Mouse (Mus musculus) granulocyte monocyte progenitor cell, adult 5-6 weeks (primary cell): ENCODE results near the gene Runx2. TPM values are rescaled to one million over a fixed set of nuclear protein-coding genes. Genes with fewer than 3 reads are reported as not detected.
A peak's percentile ranks its signal among the peaks of the same experiment; 100 is the strongest.

Experiments used
- ATAC-seq: replicated peaks from 2 replicates; pipeline ENCODE4 v1.8.0; 2016; ENCODE audit warnings: mild to moderate bottlenecking, moderate TSS enrichment, inconsistent platforms; ENCODE audit not compliant: poor library complexity, severe bottlenecking
- total RNA-seq, 2 experiments: library from RNA; stranded (forward) in 1 of 2; stranded (reverse) in 1 of 2; fragments of 200-712, 200-1000 nt in 1 of 2; fragments of >200 nt in 1 of 2; fragmentation: Nextera tagmentation in 1 of 2; gene quantifications; 2 replicates each; pipeline ENCODE4 v1.2.3; 2014 to 2017

The Runx2 gene
- total RNA-seq, 2 experiments from 2014 or later: 12.3 to 49.8 TPM

DNA sequence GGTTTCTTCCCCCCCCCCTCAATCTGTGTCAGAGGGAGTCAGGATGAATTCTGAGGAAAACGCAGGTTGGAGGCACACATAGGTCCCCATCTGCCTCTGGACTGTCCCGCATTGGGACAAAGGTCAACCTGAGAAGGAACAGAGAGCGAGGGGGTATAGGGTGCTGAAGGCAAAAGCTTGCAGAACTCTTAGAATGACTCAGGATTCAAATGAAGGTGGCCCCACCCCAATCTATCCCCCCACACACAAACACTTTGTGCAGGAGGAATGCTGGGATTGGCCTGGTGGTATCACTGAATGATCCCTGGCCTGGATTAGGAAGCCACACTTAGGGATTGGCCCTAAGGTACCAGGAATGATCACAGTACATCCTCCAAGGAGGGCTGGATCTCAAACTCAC is 208.8 kb downstream of the Runx2 start:
- no peak for ATAC-seq

DNA sequence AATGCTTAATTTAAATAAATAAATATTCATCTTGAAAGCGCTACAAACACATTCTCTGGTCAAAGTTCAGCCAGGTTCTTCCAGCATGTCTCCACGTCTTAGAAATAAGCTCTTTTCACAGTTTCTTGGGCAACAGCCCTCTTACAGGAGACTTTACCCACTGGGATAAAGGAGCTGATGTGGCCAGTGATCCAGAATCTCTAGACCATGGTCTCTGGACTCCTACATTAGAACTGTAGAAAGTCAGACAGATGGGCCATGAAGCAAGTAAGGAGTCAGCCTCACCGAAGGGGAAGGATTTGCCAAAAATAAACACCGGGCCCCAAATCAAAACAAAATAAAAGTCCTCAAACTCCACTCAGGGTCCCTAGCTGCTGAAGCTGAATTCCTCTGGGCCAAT is 211.4 kb downstream of the Runx2 start:
- ATAC-seq: no peak

DNA sequence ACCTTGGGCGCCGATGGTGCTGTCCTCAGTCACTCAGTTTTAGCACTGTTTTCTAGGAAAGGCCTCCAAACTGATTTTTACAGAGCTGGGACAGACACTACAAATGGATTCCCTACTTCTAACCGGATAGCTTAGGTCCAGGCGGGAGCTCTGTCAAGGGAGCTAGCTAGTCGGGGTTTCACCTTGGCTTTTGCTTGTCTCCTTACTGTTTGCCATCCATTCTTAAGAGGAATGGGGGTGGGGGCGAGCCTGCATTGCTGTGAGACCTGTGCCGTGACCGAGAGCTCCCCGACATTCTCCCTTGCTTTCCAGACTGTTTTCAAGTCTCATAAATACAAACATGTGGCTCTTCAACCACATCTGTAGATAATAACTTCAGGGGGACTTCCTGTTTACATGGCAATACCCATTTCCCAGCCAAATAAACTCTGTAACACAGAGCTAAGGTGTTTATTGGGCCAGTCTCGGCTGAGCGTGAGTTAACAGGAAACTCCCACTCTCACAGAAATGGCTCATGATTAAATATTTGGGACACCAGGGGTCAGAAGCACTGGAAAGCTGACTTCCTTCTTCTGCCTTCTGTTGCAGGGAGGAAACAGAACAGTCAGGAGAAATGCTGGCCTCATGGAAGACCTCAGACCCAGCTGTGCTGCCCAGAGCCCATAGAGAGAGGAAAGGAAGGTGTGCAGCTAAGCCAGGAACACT is 213.1 kb downstream of the Runx2 start:
- peak; percentile 12; the same call in 1 of the 2 replicates for ATAC-seq

DNA sequence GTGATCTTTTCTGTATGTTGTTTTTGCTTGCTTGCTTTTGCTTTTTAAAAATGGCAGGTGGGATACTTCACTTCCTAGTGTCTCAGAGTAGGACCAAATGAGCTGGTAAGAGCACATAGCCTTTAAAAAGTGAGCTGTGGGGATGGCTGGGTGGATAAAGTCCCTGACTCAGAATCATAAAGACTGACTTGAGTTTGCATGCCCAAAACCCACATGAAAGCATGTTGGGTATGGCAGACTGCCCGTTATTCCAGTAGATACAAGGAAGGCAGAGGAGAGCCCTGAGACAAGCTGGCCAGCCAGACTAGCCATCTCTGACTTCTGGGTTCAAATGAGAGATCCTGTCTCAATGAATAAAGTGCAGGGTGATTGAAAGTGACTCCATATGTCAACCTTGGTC is 214.7 kb downstream of the Runx2 start:
- ATAC-seq: no peak

DNA sequence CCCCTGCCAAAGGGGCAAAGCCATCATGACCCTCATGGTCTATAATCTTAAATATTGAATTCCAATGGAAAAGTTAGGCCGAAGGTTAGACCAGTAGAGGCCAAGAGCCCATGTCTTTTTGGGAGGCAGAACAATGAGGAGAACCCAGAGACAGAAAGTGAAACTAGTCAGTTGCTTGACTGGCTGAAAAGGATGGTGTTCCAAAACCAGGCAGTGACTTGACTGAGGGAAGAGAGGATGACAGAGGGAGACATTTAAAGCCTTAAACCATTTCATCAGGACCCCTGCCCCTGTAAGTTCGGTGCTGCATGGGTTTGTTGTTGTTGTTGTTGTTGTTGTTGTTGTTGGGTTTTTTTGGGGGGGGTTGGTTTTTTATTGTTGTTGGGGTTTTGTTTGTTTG is 215.5 kb downstream of the Runx2 start:
- ATAC-seq: peak; percentile 54

DNA sequence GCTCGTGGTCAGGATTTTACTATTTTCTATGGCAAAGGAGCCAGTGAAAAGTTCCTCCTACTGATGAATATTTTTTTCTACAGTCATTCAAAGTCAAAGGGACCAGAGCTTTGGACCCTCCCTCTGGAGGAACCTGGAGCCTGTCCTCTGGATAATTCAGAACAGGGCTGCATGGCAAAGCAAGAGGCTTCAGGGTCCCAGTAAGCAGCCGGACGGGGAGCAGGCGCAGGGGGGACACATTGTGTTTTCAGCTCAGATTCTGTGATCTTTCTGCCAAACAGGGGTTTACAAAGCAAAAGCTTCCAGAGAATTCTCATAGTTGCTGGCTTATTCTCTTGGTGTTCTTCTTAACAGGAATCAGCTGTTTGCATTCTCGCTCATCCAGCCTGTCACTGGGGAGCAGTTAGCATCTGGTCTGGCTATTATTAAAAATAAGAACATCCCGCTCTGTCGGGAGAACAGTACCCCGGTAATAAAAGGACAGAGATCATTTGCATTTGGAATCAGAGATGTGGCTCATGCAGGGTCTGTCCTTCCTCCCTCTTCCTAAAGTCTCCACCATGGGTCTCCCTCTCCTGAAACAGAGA is 216.6 kb downstream of the Runx2 start:
- ATAC-seq: no peak

DNA sequence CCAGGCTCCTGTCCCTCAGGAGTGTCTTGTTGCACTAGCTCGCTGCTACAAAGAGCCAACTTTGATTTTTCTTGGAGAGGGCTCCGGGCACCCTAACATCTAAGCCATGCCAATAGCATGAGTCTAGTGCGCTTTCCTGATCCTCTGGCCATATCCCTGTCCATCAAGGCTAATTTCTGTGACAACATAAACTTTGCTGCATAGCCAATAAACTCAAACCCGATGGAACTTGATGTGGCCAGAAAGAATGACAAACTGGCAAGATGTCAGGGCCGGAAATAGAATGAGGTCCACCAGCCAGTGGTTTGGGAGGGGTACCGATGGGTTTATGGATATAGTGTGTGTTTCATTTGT is 221.9 kb downstream of the Runx2 start:
- no peak for ATAC-seq

DNA sequence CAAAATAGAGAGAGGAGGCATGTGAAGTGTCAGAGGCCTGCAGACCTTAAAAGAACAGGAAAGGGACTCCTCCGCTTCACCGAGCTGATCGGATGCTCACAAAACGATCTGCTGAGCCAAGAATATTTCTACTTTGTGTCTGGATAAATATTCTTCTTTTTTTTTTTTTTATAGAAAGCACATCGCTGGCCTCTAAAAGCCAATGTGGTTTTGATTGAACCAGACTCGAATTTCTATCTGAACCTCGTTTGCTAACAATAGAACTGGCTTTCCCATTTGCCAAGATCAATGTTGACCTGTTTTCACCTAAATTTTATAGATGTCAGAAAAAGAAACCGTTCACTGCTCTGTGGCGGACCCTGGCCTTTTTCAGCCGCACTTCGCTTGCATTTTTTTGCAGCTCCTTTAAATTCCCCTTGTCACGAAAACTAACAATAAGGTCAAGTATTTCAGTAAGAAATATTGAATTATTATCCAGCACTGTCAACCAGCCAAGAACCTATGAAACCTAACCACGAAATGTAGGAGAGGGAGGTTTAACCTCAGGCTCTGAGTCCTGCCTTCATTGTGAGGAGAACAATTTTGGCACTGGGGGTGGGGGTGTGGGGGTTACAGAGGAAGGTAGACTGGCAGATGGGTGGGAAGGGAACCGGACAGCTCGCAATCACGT is 222.4 kb downstream of the Runx2 start:
- ATAC-seq: no peak

DNA sequence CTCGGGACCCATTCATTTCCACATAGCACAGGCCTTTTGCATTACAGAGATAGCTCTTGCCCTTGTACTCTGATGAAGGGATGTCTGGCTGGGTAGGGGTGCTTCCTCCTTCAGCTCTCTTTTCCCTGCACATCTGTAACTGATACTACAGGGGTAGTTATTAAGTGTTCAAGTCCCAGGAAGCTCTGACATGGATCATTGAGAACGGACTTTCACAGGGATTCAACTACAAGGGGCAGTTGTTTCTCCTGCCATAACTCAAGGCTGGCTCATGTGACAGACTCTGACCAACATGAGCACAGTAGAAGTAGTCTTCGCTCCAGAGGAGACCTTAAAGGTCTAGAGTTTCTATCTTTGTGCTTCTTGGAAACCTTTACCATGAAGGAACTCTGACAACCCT is 226.1 kb downstream of the Runx2 start:
- ATAC-seq: no peak

DNA sequence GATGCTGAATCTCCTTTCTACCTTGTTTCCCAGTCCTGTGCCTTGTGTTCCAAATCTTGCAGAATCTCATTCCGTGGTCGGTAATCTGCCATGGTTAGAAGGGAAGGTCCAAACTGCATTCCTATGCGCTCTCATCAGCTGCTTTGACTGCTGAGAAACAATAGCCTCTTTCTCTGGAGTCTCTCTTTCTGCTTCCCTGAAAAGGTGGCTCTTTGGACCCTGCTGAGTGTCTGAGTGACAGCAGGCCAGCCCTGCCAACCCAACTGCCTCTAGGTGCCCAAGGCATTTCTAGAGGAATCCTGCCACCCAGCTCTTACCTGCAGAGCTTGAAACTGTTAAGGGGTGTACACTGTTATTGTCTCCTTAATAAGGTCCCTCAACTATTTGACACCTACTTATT is 226.6 kb downstream of the Runx2 start:
- no peak for ATAC-seq

DNA sequence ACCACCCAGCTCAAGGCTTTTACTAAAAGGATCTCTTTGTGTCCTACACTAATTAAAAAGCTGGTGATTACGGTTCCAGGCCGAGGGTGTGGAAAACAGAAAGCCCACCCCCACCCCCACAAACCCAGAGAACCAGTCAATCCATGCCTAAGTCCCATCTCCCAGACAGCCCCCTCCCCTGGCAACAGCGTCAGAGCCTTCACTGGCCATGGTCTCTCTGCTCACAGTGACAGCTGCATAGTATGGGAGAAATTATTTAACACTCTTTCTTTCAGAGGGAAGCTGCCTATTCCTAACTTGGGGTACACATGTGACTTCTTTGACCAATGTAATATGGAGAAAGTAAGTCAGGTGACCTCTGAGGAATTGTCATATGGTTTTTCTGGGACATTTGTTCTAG is 228.4 kb downstream of the Runx2 start:
- no peak for ATAC-seq

DNA sequence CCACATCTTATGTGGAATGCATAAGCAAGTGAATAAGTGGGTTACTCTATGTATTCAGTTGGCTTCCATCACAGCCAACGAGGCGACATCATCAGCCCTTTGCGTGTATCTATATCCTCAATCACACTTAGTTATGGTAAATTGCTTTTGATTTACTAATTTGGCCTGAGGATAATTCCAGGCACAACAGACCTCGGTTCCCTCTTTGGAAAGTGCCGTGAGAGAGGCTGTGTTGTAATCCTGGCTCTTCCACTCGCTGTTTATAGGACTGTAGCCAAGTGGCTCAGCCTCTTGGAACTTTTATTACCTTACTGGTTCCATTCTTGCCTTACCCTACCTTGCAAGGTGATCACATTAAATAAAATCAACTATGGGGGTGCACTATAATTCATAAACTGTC is 229.8 kb downstream of the Runx2 start:
- no peak for ATAC-seq

DNA sequence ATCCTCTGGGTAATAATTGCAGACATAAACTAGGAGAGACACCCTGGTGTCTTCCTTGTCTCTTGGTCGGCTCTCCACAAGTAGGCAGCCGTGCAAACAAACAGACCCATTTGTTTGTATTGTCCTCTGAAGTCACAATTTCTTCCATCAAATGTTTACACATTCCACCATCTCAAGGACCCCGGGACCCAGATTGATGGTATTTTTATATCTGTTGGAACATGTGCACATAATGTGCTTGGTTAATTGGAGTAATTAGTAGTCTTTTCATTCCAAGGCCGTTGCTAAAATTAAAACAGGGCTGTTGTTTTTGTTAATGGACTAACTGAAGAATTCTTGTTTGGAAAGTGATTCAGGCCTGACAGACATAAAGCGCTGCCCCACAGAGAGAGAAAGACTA is 236.8 kb downstream of the Runx2 start:
- no peak for ATAC-seq

DNA sequence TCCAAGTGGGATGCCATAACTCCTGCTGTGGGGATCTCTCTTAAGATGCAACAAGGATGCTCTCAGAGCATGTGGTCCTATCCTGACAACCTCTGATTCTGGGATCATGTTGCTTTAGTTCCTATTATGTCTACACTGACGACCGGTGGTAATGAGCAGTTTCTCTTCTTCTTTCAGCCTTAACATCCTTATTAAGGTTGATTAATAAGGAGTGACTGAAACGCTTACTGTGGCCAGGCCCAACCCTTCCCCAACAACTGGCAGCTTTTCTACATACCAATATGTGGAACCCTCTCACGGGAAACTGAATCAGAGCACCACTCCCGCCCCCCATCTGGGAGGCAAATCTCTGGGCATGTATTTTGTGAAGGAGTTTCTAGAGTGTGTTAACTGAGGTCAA is 243.7 kb downstream of the Runx2 start:
- ATAC-seq: peak; percentile 70

DNA sequence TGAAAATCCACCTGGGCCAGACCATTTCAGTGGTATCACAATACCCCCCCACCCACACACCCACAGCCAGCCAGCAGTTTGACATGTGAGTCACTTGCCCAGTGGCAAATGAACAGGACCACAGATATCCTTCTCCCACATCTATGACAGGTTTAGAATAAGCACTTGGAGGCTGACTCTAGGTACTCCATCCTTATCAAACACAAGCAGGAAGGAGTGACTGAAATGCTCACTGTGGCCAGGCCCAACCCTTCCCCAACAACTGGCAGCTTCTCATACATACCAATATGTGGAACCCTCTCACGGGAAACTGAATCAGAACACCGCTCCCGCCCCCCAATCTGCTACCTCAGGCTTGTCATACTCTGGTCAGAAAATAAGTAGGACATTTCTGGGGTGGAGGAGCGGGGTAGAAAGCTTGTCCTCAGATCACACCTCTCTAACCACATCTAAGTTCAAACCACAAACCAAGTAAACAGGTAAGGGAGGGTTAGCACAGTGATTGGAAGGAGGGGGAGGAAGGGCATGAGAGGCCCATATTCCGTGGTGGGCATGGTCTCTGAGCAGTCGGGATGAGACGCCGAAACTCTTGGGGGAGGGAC is 245.5 kb downstream of the Runx2 start:
- ATAC-seq: no peak

DNA sequence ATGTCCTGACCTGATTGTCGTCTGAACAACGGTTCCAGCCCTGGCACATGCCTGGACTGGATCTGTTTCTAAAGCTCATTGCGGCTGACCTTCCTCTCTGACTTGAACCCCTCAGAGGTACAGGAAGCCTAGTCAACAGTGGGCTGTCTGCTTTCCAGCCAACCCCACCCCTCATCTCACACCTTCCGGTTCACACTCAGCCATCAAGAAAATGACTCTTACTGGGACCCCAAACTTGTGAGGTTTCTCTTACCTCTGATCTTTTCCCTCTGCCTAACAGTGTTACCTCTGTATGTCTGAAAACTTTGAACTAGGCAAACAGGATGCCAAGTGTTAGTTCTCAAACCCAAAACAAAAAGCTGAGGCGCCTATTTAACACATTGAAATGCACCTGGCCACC is 247.6 kb downstream of the Runx2 start:
- no peak for ATAC-seq

DNA sequence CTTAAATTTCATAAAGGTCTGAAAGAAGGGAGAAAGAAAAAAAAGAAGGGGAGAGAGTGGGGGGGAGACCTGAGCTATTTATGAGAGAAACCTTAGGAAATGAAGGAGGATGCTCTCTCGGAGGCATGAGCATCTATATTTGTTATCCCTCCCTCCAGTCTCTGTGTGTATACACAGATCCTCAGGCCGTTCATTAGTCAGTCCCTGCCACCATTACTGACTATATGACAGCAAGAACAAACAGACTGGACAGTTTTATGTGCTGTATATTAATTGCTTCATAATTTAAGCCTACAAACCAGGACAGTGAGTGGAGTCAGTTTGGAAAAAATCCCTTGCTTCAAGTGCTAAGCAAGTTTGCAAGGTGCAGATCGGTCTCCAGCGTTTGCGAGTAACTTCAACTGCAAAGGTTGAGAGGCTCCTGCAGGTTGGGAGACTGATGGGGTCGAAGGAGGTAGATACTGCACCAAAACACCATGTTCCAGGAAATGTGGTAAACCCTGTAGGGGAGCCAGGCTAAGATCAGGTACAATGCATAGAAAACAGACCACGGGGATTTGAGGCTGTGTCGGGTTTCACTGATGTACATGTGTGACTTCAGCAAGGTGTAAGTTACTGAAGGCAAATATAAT is 248.6 kb downstream of the Runx2 start:
- no peak for ATAC-seq

DNA sequence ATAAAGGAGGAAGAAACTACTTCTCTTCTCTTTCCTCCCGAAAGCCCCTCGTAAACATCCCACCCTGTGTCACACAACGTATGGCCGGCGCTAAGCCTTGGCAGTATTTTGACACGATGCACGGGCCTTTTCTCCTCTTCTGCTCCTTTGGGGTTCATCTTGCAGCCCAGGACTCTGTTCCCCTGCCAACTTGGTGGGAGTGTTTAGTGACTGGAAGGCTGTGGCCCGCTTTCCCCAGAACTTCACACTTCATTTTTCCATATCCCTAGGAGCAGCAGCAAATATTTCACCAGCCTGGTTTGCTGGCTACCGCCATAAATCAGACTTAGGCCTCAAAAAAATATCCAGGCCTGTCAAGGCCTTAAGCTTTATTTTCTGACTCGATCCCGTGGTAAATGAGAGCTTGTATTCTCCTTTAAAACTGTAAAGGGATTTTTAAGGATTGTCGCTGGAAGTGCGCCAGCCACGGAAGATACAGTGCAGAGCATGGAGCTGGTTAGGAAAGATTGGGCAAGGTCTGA is 249.2 kb downstream of the Runx2 start:
- no peak for ATAC-seq

DNA sequence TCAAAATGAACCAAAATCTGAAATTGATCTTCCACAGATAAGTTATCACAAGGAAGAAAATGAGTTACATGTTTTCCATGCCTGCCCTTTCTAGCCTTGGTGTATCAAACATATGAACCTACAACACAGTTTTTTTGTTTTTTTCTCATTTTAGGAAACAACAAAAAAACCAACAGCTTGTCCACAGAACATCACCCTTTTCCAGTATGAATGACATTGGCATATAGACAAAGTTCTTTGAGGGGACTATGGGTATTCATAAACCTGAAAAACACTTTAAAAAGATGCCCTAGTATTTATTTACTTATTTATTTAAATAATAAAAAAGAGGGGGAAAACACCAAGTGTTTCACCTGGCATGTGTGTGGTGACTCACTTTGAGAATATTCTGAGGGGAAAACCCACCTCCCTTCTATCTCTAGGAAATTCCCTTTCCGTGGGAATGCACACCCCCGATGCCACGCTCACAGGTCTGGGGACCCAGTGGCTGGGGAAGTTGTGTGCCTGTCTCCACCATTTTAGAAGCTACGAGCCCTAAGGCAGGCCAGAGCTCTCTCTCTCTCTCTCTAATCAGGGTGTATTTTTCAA is 249.9 kb downstream of the Runx2 start:
- no peak for ATAC-seq

DNA sequence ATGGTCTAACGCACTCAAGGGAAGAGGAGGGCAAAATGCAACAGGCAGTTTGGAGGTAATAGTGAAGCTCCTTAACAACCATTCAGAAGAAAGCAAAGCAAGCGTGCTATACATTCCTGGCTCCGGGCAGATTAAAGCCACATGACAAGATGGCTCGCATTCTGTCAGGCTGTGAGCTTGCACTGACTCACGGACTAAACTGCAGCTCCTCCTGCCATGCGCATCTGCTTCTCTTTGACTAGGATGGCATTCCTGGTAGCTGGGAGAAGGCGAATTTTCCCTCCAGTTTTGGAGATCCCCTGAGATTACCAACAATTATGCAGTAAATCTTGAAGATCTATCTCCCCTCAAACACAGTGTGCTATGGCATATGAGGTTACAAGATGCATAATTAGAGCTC is 254.6 kb downstream of the Runx2 start:
- no peak for ATAC-seq
